Mouse (Mus musculus) common myeloid progenitor, adult 5-6 weeks (primary cell): ENCODE data around the gene Fzd2. TPM values are rescaled to one million over a fixed set of nuclear protein-coding genes. Genes with fewer than 3 reads are reported as not detected.

Source experiments
- ATAC-seq: replicated peaks from 2 replicates; pipeline ENCODE4 v1.8.0; 2016; ENCODE audit warnings: low read depth, mild to moderate bottlenecking, moderate TSS enrichment, inconsistent platforms; ENCODE audit not compliant: poor library complexity, severe bottlenecking
- total RNA-seq: library from RNA; stranded (forward); fragments of 200-1000, 187-1606 nt; gene quantifications from 2 replicates; pipeline ENCODE4 v1.2.3, GENCODE M21; 2017

Gene Fzd2
- total RNA-seq, 1 experiment from 2014 or later = not detected

- ATAC-seq = no peak
Observed at GRCm38 (mm10) chr11:102609483-102609882, 5.3 kb downstream of the Fzd2 start.

GRCm38 (mm10) chr11:102610260-102610659, 6.1 kb downstream of the Fzd2 start:
- ATAC-seq = no peak

GRCm38 (mm10) chr11:102610675-102611316, 6.6 kb downstream of the Fzd2 start:
- no peak for ATAC-seq

- no peak; the same call in 1 of the 2 replicates for ATAC-seq
Observed at GRCm38 (mm10) chr11:102611317-102611705, 7.1 kb downstream of the Fzd2 start.

DNA sequence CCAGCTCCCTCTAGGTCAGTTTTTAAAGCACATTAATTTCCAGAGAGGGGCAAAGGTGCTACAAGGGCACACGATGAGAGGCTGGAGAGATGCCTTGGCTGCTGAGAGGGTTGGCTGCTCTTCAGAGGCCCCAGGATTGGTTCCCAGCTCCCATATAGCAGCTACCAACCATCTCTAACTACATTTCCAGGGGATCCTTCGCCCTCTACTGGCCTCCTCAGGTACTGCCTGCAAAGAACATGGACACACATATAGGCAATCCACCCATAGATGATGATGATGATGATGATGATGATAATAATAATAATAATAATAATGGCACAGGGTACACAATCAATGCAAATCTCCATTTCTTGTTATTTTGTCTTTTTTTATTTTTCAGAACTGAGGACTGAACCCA, 15.3 kb downstream of the Fzd2 start:
- ATAC-seq = no peak

DNA sequence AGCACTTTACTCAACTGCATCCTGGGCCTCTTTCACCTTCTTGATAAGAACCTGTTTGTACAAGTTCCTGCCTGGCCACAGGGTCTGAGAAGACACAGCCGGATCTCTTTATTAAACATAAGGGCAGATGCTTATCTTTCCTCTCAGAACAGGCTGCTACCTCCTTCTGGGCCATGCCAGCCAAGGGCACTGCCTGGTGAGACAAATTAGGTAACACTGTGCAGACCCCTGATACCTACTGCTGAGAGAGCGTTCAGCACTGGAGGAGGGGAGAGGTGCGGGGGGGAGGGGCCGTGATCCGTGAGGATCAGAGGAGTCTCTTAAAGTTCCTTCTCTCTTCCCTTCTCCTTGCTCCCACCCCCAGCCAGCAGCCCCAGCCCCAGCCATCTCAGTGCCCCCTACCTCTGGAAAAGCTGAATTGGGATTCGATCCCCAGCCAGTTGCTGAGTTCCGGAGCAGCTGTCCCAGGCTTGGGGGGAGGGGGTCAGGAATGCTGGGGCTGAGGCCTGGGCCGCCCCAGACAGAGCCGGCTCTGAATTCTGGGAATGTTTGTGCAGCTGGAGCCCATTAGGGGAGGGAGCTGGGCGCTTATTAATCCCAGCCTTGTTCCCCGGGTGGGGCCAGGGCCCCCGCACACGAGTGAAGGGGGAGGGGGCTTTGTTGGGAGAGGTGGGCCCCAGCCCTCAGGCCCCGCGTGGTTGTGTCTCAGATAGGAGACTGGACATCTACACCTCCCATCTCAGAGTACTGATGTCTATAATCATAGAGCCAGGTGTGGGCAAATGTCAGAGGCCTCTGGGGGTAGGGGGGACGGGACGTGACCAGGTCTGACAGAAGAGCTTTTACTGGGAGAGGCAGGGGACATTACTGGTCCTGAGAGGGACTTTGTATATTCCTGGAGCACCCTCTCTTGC, 19.9 kb downstream of the Fzd2 start:
- ATAC-seq = no peak

- no peak for ATAC-seq
Observed at GRCm38 (mm10) chr11:102624888-102625407, 20.8 kb downstream of the Fzd2 start.

DNA sequence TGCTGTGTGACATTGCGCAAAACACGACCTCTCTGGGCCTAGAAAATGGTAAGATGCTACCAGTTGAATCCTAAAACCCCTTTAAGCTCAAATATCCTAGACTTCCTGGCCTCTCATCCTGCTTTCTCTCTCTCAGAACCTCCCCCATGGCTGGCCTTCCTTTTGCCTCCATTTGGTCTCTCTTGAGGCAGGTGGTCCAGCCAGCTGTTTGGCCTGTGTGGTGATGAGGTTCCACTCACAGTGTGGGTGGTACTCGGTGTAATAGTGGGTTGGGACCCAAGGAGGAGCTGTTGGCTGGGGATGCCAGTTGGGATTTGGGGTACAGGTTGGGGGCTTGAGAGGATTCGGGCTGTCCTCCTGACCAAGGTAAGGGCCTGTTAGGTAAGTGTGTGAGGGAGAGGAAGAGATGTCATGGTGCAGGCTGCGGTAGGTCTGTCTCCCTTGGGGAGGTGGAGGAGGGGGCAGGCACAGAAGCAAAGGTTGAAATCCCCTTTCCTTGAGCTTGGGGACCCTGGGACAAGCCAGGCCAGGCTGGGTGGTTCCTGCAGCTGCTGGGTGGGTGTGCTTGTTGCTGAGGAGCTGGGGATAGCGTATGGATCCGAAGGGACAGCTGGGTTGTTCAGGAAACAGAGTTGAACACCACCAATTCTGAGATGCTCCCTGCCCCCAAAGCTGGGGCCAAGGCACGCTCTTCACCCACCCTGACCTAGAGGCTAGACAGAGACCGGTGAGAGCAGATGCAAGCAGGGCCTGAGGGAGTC, 23.2 kb downstream of the Fzd2 start:
- no peak for ATAC-seq

GRCm38 (mm10) chr11:102628529-102628928, 24.3 kb downstream of the Fzd2 start:
- ATAC-seq = no peak

- ATAC-seq = no peak
Observed at GRCm38 (mm10) chr11:102629375-102629774, 25.2 kb downstream of the Fzd2 start.

DNA sequence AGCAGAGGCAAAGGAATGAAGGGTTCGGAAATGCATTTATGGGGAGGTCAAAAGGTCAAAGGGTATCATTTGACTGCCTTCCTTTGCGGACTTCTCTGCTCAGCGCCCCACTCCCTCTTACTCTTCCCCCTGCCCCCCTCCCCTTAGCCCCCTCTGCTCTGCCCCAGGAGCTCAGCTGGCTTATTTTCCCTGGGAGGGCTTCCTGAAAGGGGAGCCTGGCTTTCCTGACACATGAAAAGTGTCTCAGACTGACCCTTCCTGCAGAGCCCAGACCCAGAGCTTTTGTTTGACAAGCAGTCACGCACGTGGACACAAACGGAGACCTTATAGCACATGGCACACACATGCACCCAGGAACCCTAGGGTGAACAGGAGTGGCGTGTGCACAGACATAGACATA, 26.5 kb downstream of the Fzd2 start:
- ATAC-seq = no peak

GRCm38 (mm10) chr11:102631203-102631602, 27.0 kb downstream of the Fzd2 start:
- ATAC-seq = no peak

GRCm38 (mm10) chr11:102632725-102633124, 28.5 kb downstream of the Fzd2 start:
- no peak for ATAC-seq

DNA sequence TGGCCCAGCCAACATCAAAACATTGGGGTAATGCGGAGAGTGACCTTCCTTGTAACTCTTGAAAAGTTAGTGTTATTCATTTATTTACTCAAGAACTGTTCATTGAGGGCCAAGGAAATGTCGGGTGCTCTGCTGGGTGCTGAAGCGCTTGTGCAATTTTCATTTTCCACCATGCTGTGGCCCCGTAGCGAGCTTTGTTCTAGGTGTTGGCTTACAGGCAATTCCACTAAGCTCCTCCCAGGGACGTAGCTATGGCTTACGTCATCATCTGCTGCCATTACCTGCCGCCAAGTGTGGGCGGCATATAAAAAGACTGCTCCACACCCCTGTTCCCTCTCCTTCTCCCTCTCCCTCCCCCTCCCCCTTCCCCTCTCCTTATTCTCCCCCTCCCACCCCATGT, 29.2 kb downstream of the Fzd2 start:
- no peak for ATAC-seq

DNA sequence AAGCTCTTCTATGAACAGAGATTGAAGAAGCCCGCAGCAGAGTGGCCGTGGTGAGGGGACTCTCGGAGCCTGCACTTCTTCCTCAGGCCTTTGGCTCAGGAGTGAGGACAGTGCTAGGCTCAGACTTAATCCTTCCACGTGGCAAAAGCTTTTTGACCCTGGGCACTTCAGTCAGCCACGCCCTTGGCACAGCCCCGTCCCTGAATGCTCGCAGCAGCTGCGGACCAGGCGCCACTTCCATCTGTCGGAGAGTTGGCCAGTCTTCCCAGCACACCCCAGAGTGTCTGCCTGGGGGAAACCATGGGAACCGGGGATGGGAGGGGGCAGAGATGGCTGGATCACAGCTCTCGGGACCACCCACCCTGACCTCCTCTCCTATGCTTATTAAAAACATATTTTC, 32.7 kb downstream of the Fzd2 start:
- no peak for ATAC-seq

GRCm38 (mm10) chr11:102643891-102644382, 39.7 kb downstream of the Fzd2 start:
- ATAC-seq = no peak

DNA sequence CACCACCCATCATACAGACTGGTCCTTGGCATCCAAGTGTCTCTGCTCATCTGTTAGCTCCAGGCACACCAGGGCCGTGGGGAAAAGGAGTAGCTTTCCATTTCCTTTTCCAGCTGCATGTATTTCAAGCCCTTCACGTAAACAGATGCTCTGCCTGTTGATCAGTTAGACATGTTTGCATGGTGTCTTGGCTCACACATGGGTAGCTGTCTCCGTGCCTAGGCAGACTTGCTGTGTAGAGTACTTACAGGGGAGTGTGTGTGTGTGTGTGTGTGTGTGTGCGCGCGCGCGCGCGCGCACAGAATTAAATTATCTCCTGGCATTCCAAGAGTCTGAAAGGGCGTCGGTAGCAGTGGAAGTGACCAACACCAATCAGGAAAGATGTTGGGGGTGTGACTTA, 42.0 kb downstream of the Fzd2 start:
- no peak for ATAC-seq

- ATAC-seq = no peak
Observed at GRCm38 (mm10) chr11:102647885-102648284, 43.7 kb downstream of the Fzd2 start.

DNA sequence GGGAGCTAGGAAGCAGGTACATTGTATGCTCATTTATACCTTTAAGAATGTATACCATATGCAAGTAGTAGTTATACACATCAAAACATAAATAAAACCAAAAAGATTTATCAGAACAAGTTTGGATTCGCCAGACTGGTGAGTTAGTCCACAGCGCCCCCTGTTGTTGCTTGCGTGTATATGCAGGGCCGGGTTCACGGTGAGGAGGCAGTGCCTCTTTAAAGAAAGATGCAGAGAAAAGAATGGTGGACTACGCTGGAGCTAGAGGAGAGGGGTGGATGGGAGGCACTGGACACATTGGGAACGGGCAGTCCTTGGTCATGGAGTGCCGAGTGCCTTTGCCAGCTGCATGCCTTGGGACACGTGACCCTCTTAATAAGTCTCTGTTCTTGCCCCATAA, 47.2 kb downstream of the Fzd2 start:
- ATAC-seq = peak; percentile 72; the same call in 1 of the 2 replicates

DNA sequence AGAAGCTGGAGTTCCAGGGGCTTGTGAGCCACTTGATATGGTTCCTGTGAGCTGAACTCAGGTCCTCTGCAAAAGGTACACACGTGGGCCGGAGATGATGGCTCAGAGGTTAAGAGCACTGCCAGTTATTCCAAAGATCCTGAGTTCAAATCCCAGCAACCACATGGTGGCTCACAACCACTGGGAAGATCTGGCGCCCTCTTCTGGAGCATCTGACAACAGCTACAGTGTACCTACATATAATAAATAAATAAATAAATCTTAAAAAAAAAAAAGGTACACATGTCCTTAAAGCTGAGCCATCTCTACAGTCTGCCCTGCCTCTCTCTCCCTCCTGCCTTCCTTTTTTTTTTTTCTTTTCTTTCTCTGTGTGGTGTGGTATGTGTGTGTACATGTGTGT, 48.6 kb downstream of the Fzd2 start:
- ATAC-seq = peak; percentile 27; the same call in 1 of the 2 replicates
